Mouse (Mus musculus) forebrain, embryonic 10.5 days (tissue): Measurements from ENCODE around the gene Srms. TPM values are rescaled to one million over a fixed set of nuclear protein-coding genes. Genes with fewer than 3 reads are reported as not detected.

Experiments used
- DNase-seq: peaks from one replicate; pipeline ENCODE4 v3.0.0-alpha.2; 2017; ENCODE audit warnings: low spot score; ENCODE audit errors: extremely low spot score
- H3K27ac ChIP-seq: fragments of 300-500 bp; sonication (generic); 2 replicates; pipeline ENCODE4 v1.5.1; 2016; ENCODE audit warnings: mild to moderate bottlenecking
- H3K27me3 ChIP-seq: fragments of 300-500 bp; sonication (generic); 2 replicates; pipeline ENCODE4 v1.6.1; 2016; ENCODE audit warnings: mild to moderate bottlenecking; ENCODE audit not compliant: poor library complexity, severe bottlenecking
- H3K36me3 ChIP-seq: fragments of 300-500 bp; sonication (generic); replicated peaks from 2 replicates; pipeline ENCODE4 v1.6.1; 2016; ENCODE audit warnings: mild to moderate bottlenecking, moderate library complexity
- H3K4me1 ChIP-seq: fragments of 300-500 bp; sonication (generic); 2 replicates; pipeline ENCODE4 v1.6.1; 2016
- H3K4me3 ChIP-seq: fragments of 300-500 bp; sonication (generic); 2 replicates; pipeline ENCODE4 v1.5.1; 2016; ENCODE audit warnings: mild to moderate bottlenecking, moderate library complexity
- H3K9me3 ChIP-seq: fragments of 300-500 bp; sonication (generic); 2 replicates; pipeline ENCODE4 v1.6.1; 2016; ENCODE audit warnings: mild to moderate bottlenecking, moderate library complexity
- WGBS: fragments of 180-500 bp; shearing (Covaris S2); methylation state at CpG from one replicate; pipeline ENCODE4 v1.1.7; 2016; 5-methylcytosine and 5-hydroxymethylcytosine counted together
- polyA plus RNA-seq: library from polyadenylated mRNA; unstranded; fragments of >200 nt; fragmentation: Nextera tagmentation; extraction: Ambion mirVana; gene quantifications from 2 replicates; pipeline ENCODE4 v1.2.1, GENCODE M21; 2016

Srms gene
- polyA plus RNA-seq, 1 experiment from 2014 or later = 0.12 TPM

DNA sequence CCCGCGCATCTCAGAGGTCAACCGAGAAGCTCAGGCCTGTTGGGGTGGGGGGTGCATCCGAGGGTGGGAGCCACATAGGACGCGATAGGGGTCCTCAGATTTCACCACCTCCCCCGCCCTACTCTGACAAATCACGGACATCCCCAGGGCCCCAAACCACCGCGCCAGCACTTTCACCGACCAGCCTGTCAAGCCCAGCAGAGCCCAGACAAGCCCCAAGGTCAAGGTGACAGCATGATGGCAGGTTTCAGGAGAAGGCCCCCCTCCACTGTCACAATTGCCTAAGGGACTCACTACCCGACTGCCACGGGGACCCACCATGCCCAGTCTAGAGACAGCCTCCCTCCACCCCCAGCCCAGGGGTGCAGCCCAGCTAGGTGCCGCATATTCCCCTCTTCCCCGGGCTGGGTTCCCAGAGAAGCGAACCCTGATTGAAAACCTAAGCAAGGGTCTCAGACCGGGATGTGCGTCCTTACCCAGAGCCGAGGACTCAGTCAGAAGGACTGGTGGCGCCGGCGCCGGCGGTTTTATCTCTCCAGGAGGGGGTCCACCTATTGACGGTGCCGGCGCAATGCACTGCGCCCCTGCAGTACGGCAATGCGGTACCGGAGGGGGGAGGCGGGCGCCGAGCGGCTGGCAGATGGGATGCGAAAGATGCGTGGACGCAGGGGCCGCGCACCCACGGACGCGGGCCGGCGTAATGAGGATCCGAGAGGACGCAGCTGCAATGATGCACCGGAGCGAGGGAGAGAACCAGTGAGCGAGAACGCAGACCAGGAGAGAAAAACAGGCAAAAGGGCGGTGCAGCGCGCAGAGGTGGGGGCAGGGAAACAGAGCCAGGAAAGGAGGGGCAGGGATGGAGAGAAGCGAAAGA, 56.5 kb downstream of the Srms start, which contains the start of gene Eef1a2:
Eef1a2 (minus strand) TSS at position 767 of the 874 bp plus-strand sequence.
- Histone ChIP-seq H3K36me3 (no peaks in the 10 kb centered on the region), H3K9me3 (no peaks in the 10 kb centered on the region), H3K4me1 (peaks cover 29% of the 10 kb centered on the region), H3K27ac (peak within 1 kb of the TSS; percentile 68), H3K4me3 (peak within 1 kb of the TSS; percentile 57), H3K27me3 (peaks cover 64% of the 10 kb centered on the region)
- 3% methylated on average over 55 of the region's 55 CpGs for WGBS
- DNase-seq = no peak

DNA sequence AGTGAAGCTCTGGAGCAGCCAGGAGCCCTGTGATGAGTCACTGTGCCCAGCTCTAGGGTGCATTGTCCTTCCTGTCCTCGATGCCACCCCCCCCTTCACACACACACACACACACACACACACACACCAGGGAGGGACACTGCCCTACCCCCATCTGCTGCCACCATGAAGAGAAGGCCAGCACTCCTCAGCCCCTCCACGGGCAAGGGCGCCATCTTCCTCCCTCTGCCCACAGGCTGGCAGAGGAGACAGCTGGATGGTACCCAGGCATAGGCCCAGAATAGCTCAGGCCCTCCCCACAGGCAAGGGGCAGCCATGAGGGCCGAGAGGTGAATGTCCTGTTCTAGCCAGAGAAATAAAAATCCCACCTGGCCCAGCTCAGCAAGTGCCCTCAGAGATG, 57.2 kb downstream of the Srms start:
- Histone ChIP-seq H3K4me3 (peak overlapping the region; percentile 57; the same call in 1 of the 2 replicates), H3K27me3 (peaks cover 71% of the 10 kb centered on the region)

More for the DNA sequence above, 57.2 kb downstream of the Srms start:
- Histone ChIP-seq H3K36me3 (no peaks in the 10 kb centered on the region), H3K27ac (no peak overlapping the region), H3K9me3 (no peaks in the 10 kb centered on the region), H3K4me1 (peaks cover 29% of the 10 kb centered on the region)
- DNase-seq = no peak
- WGBS = 65% methylated on average over 4 of the region's 4 CpGs

Other genes with a start within 250 kb of the Srms start
- 79.5 and 80.3 TPM in 2 replicates for gene Arfgap1, start 246.0 kb downstream of the Srms start, polyA plus RNA-seq
- gene Col20a1, start 226.7 kb downstream of the Srms start, polyA plus RNA-seq = 0.07 and 0.17 TPM in 2 replicates
- 5.7 and 5.8 TPM in 2 replicates for gene Chrna4, start 169.6 kb downstream of the Srms start, polyA plus RNA-seq
- gene Kcnq2, start 77.9 kb downstream of the Srms start, polyA plus RNA-seq = 2.9 and 3.8 TPM in 2 replicates
- 0.07 and 0.15 TPM in 2 replicates for gene Eef1a2, start 56.2 kb downstream of the Srms start, polyA plus RNA-seq
- gene Ppdpf, start 25.9 kb downstream of the Srms start, polyA plus RNA-seq = 387 and 397 TPM in 2 replicates
- not detected in 2 replicates for gene Ptk6, start 10.4 kb downstream of the Srms start, polyA plus RNA-seq
- gene Fndc11, start 6.8 kb upstream of the Srms start, polyA plus RNA-seq = 0.47 and 0.68 TPM in 2 replicates
- 0.69 and 0.77 TPM in 2 replicates for gene Helz2, start 28.8 kb upstream of the Srms start, polyA plus RNA-seq
- 20.7 and 21.6 TPM in 2 replicates for gene Gmeb2, start 74.8 kb upstream of the Srms start, polyA plus RNA-seq
- 56.4 and 76.0 TPM in 2 replicates for gene Stmn3, start 101.3 kb upstream of the Srms start, polyA plus RNA-seq
- gene Rtel1, start 106.6 kb upstream of the Srms start, polyA plus RNA-seq = 81.3 and 83.6 TPM in 2 replicates
- 43.7 and 47.4 TPM in 2 replicates for gene Zgpat, start 151.7 kb upstream of the Srms start, polyA plus RNA-seq
- gene Arfrp1, start 152.2 kb upstream of the Srms start, polyA plus RNA-seq = 80.0 and 84.5 TPM in 2 replicates
- gene Lime1, start 166.9 kb upstream of the Srms start, polyA plus RNA-seq = 29.8 TPM in 2 replicates
- gene Zbtb46, start 246.2 kb upstream of the Srms start, polyA plus RNA-seq = 17.5 and 18.3 TPM in 2 replicates